In the genomic region with DNA sequence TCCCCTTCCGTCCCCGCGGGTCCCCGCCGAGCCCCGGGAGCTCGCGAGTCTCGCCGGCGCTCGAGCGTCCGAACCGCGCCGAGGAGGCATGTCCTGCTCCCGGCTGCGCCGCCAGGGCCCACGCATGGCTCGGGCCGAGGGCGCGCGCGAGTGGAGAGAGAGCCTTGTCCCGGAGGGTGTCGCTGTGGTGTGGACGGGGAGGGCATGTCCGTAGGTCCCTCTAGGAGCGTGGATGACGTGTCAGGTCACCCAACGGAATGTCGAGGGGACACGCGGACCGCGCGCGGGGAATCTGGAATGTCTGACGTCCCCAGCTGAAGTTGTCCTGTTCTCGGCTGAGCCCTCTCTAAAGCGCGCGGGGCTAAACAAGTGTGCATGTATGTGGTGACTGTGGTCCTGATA, we compare ENCODE assay signal across 8 mouse cellular contexts. TPM values are rescaled to one million over a fixed set of nuclear protein-coding genes. Genes with fewer than 3 reads are reported as not detected.
A peak's percentile ranks its signal among the peaks of the same experiment; 100 is the strongest.
DNase-seq lines count a peak whose midpoint lies in the region; ATAC-seq and TF ChIP-seq lines count a peak whose summit lies in the region.

No protein-coding gene starts in this region.

- peak overlapping the region; percentile 91 for H3K9ac ChIP-seq in heart, embryonic 12.5 days
- H3K9ac ChIP-seq in liver, embryonic 14.5 days (replicated peaks) = peak overlapping the region; percentile 92
- H3K9ac ChIP-seq in stomach, embryonic 16.5 days (ENCODE audit: low read length) = peak overlapping the region; percentile 85

- peak; percentile 84 for ATAC-seq in erythroblast, adult 5-6 weeks (replicated peaks; ENCODE audit: low FRiP score, poor library complexity, severe bottlenecking)
- ATAC-seq in heart, embryonic 12.5 days (ENCODE audit: insufficient number of reproducible peaks, low FRiP score) = peak; percentile 89
- peak; percentile 68 for ATAC-seq in liver, embryonic 14.5 days (ENCODE audit: insufficient read depth)
- ATAC-seq in stomach, embryonic 16.5 days (ENCODE audit: insufficient read depth, low FRiP score) = peak; percentile 86

- no peak for TF ChIP-seq EP300 in liver, embryonic 14.5 days (IDR thresholded peaks at IDR 0.05; ENCODE audit: low read depth)

- H3ac ChIP-seq in C2C12 (ENCODE audit: control insufficient read depth, insufficient read length, low read depth) = peak overlapping the region; percentile 91

- peaks cover 13% of the 10 kb centered on the region for H3K79me2 ChIP-seq in C2C12 (ENCODE audit: control insufficient read depth, insufficient read depth)

- no peaks in the 10 kb centered on the region for H3K9me3 ChIP-seq in heart, embryonic 12.5 days (replicated peaks)
- no peaks in the 10 kb centered on the region for H3K9me3 ChIP-seq in liver, embryonic 14.5 days (ENCODE audit: control insufficient read depth, low read length)
- no peaks in the 10 kb centered on the region for H3K9me3 ChIP-seq in stomach, embryonic 16.5 days (replicated peaks; ENCODE audit: control insufficient read depth, low read length)

- H3K4me2 ChIP-seq in heart, embryonic 12.5 days = peak overlapping the region; percentile 75
- H3K4me2 ChIP-seq in liver, embryonic 14.5 days (ENCODE audit: low read depth) = peak overlapping the region; percentile 87
- H3K4me2 ChIP-seq in stomach, embryonic 16.5 days (ENCODE audit: low read depth, low read length) = peak overlapping the region; percentile 65

- under 1% methylated on average over 46 of the region's 46 CpGs for WGBS in heart, embryonic 12.5 days
- WGBS in liver, embryonic 14.5 days (ENCODE audit: insufficient replicate concordance) = under 1% methylated on average over 46 of the region's 46 CpGs
- under 1% methylated on average over 46 of the region's 46 CpGs for WGBS in stomach, embryonic 16.5 days

- H3K4me1 ChIP-seq in bone marrow macrophage, adult 2 months (ENCODE audit: control insufficient read depth, insufficient read depth, low read length) = peaks cover 7% of the 10 kb centered on the region
- H3K4me1 ChIP-seq in heart, embryonic 12.5 days (replicated peaks) = peaks cover 22% of the 10 kb centered on the region
- H3K4me1 ChIP-seq in liver, embryonic 14.5 days (replicated peaks; ENCODE audit: control insufficient read depth in 2 of 2, insufficient read depth in 2 of 2, low read length in 1 of 2) = peaks cover 5 to 12% of the 10 kb centered on the region in 2 experiments
- H3K4me1 ChIP-seq in stomach, embryonic 16.5 days (ENCODE audit: control insufficient read depth, insufficient read depth, low read length) = peaks cover 12% of the 10 kb centered on the region

- no peak for TF ChIP-seq POLR2A in bone marrow macrophage, adult 2 months (IDR thresholded peaks at IDR 0.05; ENCODE audit: borderline replicate concordance, low read depth, low read length)

- no peak overlapping the region for H3K27ac ChIP-seq in bone marrow macrophage, adult 2 months (ENCODE audit: insufficient read depth, low read depth, low read length)
- H3K27ac ChIP-seq in heart, embryonic 12.5 days (ENCODE audit: poor library complexity, severe bottlenecking) = peak overlapping the region; percentile 92
- H3K27ac ChIP-seq in liver, embryonic 14.5 days = peak overlapping the region; percentile 58
- H3K27ac ChIP-seq in stomach, embryonic 16.5 days (ENCODE audit: low read length) = peak overlapping the region; percentile 93

- H3K79me3 ChIP-seq in C2C12 (ENCODE audit: low read depth) = peaks cover 5% of the 10 kb centered on the region

- H3K27me3 ChIP-seq in C2C12 (ENCODE audit: control insufficient read depth, insufficient read depth, insufficient read length) = no peaks in the 10 kb centered on the region
- no peaks in the 10 kb centered on the region for H3K27me3 ChIP-seq in heart, embryonic 12.5 days (replicated peaks)
- H3K27me3 ChIP-seq in liver, embryonic 14.5 days (ENCODE audit: control insufficient read depth, insufficient read depth, low read length) = no peaks in the 10 kb centered on the region
- H3K27me3 ChIP-seq in stomach, embryonic 16.5 days (ENCODE audit: control insufficient read depth, insufficient read depth, low read length) = no peaks in the 10 kb centered on the region

- peak; percentile 85 for DNase-seq in kidney, postnatal 10 days
- peak; percentile 31 to 47 (median 36) for DNase-seq in liver, embryonic 14.5 days (ENCODE audit: low read depth in 3 of 3, low spot score in 3 of 3)
- peak; percentile 75 for DNase-seq in neural tube, embryonic 10.5 days (ENCODE audit: extremely low spot score, low spot score)

- peak; percentile 75 for TF ChIP-seq CTCF in C2C12 (IDR thresholded peaks at IDR 0.05; ENCODE audit: control insufficient read depth, insufficient read depth, insufficient read length)
- TF ChIP-seq CTCF in bone marrow macrophage, adult 2 months (IDR thresholded peaks at IDR 0.05; ENCODE audit: low read depth, low read length) = no peak
- TF ChIP-seq CTCF in liver, embryonic 14.5 days (IDR thresholded peaks at IDR 0.05; ENCODE audit: low read depth) = peak; percentile 51

- H3K36me3 ChIP-seq in C2C12 (ENCODE audit: control insufficient read depth, insufficient read depth) = peaks cover 6% of the 10 kb centered on the region
- H3K36me3 ChIP-seq in heart, embryonic 12.5 days = peaks cover 6% of the 10 kb centered on the region; the same call in 1 of the 2 replicates
- H3K36me3 ChIP-seq in liver, embryonic 14.5 days (replicated peaks; ENCODE audit: control insufficient read depth, insufficient read depth, low read depth) = no peaks in the 10 kb centered on the region
- H3K36me3 ChIP-seq in stomach, embryonic 16.5 days (ENCODE audit: control insufficient read depth, insufficient read depth, low read length) = no peaks in the 10 kb centered on the region

- H3K4me3 ChIP-seq in C2C12 (ENCODE audit: insufficient read depth, poor library complexity, severe bottlenecking) = peak overlapping the region; percentile 50
- H3K4me3 ChIP-seq in bone marrow macrophage, adult 2 months (ENCODE audit: insufficient read depth, low read length) = peak overlapping the region; percentile 81
- peak overlapping the region; percentile 82 for H3K4me3 ChIP-seq in heart, embryonic 12.5 days
- peak overlapping the region; percentile 94 to 98 for H3K4me3 ChIP-seq in liver, embryonic 14.5 days (ENCODE audit: insufficient read depth in 1 of 2, low read depth in 2 of 2, low read length in 2 of 2)
- H3K4me3 ChIP-seq in stomach, embryonic 16.5 days (replicated peaks; ENCODE audit: low read length) = peak overlapping the region; percentile 75

TF ChIP-seq in C2C12, 6 proteins besides CTCF, POLR2A, EP300 and RAD21:
- peak; percentile 70 for TF ChIP-seq MAX (IDR thresholded peaks at IDR 0.05)
- no peak for TF ChIP-seq CEBPB (IDR thresholded peaks at IDR 0.05; ENCODE audit: low read depth)
- TF ChIP-seq FOSL1 (IDR thresholded peaks at IDR 0.05; ENCODE audit: insufficient read depth, low read length, poor library complexity, severe bottlenecking) = no peak
- no peak for TF ChIP-seq MYOG (IDR thresholded peaks at IDR 0.05; ENCODE audit: control insufficient read depth, extremely low read depth, insufficient read length)

RNA-seq across cellular contexts. Expression of gene St7, which starts 1.8 kb away (rescaled TPM):
- 8.4 TPM for polyA plus RNA-seq in C2C12 (2012; fragmentation: generic; extraction: Trizol)
- 5.3 and 7.5 TPM in 2 replicates for polyA plus RNA-seq in bone marrow macrophage, adult 2 months (2012; ENCODE audit: insufficient read depth, insufficient read length, missing spikeins)
- total RNA-seq in erythroblast, adult 5-6 weeks (2015; ENCODE audit: low replicate concordance) = 29.0 and 73.4 TPM in 2 replicates
- 73.5 and 90.6 TPM in 2 replicates for total RNA-seq in erythroblast, adult 5-6 weeks (2017; ENCODE audit: low replicate concordance)
- polyA plus RNA-seq in heart, embryonic 12.5 days (2016; fragmentation: Nextera tagmentation; extraction: Ambion mirVana) = 29.6 and 30.0 TPM in 2 replicates
- polyA plus RNA-seq in liver, embryonic 14.5 days (2012; rRNA removed) = 6.7 and 7.9 TPM in 2 replicates
- polyA plus RNA-seq in liver, embryonic 14.5 days (2014; fragmentation: Nextera tagmentation; extraction: Ambion mirVana) = 8.9 and 9.4 TPM in 2 replicates
- polyA plus RNA-seq in stomach, embryonic 16.5 days (2015; fragmentation: Nextera tagmentation; extraction: Ambion mirVana) = 19.7 and 21.5 TPM in 2 replicates

RNA-seq across cellular contexts. Expression of gene Capza2, which starts 58.5 kb away (rescaled TPM):
- polyA plus RNA-seq in C2C12 (2012; fragmentation: generic; extraction: Trizol) = 51.5 TPM
- polyA plus RNA-seq in bone marrow macrophage, adult 2 months (2012; ENCODE audit: insufficient read depth, insufficient read length, missing spikeins) = 468 and 474 TPM in 2 replicates
- total RNA-seq in erythroblast, adult 5-6 weeks (2015; ENCODE audit: low replicate concordance) = 84.5 and 87.1 TPM in 2 replicates
- total RNA-seq in erythroblast, adult 5-6 weeks (2017; ENCODE audit: low replicate concordance) = 87.0 and 89.0 TPM in 2 replicates
- 223 and 232 TPM in 2 replicates for polyA plus RNA-seq in heart, embryonic 12.5 days (2016; fragmentation: Nextera tagmentation; extraction: Ambion mirVana)
- 20.1 and 32.1 TPM in 2 replicates for polyA plus RNA-seq in liver, embryonic 14.5 days (2012; rRNA removed)
- 90.8 and 91.6 TPM in 2 replicates for polyA plus RNA-seq in liver, embryonic 14.5 days (2014; fragmentation: Nextera tagmentation; extraction: Ambion mirVana)
- 224 and 241 TPM in 2 replicates for polyA plus RNA-seq in stomach, embryonic 16.5 days (2015; fragmentation: Nextera tagmentation; extraction: Ambion mirVana)
